Mouse (Mus musculus): Measurements from ENCODE around the gene Atad3a. TPM values are rescaled to one million over a fixed set of nuclear protein-coding genes. Genes with fewer than 3 reads are reported as not detected.
A peak's percentile ranks its signal among the peaks of the same experiment; 100 is the strongest.

Atad3a gene
- 18.7 and 23.4 TPM in 2 replicates for polyA plus RNA-seq (2012; rRNA removed)

DNA sequence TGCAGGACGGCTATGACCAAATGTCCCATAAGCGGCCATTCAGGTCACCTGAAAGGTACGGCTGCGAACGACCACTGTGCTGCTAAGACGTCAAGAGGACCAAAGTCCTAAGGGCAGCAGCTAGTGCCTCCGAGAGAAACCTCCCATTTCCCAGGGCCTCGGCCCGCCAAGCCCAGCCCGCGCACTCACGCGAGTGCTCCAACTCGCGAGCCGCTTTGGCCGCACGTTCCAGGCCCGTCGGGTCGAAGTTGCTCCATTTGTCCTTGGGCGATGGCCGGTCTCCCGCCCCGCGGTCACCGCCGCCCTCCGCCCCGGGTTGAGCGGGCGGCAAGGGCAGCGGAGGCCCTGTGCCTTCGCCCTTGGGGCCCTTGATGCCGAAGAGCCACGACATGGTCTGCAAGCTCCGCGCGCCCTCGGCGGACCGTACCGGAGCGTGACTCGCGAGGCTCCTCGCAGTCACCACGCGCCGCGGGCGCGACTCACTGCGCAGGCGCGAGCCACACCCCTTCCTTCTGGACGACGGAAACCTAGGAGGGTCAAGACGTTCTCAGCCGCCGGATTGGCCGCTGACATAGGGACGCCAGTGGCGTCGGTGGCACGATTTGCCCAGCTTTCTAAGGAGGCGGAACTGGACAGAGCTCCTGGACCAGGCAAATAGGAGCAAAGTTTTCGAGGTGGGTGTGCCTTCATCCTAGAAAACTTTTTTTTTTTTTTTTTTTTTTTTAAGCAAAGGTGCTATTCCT is at the start of gene Atad3a:
Gene Atad3a (minus strand): TSS at position 481 of the 743 bp plus-strand sequence.
- Histone ChIP-seq H3K4me1 (ENCODE audit: control insufficient read depth, insufficient read depth, low read length) (peaks cover 12% of the 10 kb centered on the region), H3K36me3 (ENCODE audit: control insufficient read depth, insufficient read depth, low read length) (no peaks in the 10 kb centered on the region), H3K27ac (ENCODE audit: control insufficient read depth, insufficient read depth, low read depth, low read length) (peak within 1 kb of the TSS; percentile 52), H3K4me3 (ENCODE audit: control insufficient read depth, low read depth, low read length) (peak within 1 kb of the TSS; percentile 76), H3K27me3 (ENCODE audit: control insufficient read depth, insufficient read depth, low read length) (no peaks in the 10 kb centered on the region)
- TF ChIP-seq POLR2A (IDR thresholded peaks at IDR 0.05; ENCODE audit: control insufficient read depth, low read depth, low read length) (peak; percentile 71), CTCF (IDR thresholded peaks at IDR 0.05; ENCODE audit: control insufficient read depth, insufficient read depth, insufficient replicate concordance, low read depth, low read length) (no peak)

DNA sequence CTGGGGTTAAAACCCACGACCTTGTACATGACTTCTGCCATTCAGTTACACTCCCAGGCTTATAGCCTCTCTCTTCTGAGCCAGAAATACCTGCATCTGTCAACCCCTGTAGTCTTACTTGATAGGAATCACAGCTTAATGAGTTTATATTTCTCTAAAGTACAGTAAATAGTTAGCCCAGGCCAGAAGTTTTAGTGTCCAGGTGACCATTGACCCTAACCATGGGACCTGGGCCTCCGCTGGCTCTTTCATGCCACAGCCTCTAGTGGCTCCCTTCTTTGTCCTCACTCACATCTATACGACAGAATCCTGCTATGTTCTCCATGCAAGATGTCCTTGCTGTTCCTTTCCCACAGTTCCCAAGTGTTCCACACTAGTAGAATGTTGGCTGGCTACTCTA is 46.9 kb upstream of the Atad3a start:
- peaks cover 10% of the 10 kb centered on the region for H3K36me3 ChIP-seq (ENCODE audit: control insufficient read depth, insufficient read depth, low read length)
- no peak for TF ChIP-seq CTCF (IDR thresholded peaks at IDR 0.05; ENCODE audit: control insufficient read depth, insufficient read depth, insufficient replicate concordance, low read depth, low read length)
- TF ChIP-seq POLR2A (IDR thresholded peaks at IDR 0.05; ENCODE audit: control insufficient read depth, low read depth, low read length) = no peak
- no peak overlapping the region for H3K27ac ChIP-seq (ENCODE audit: control insufficient read depth, insufficient read depth, low read depth, low read length)
- H3K27me3 ChIP-seq (ENCODE audit: control insufficient read depth, insufficient read depth, low read length) = no peaks in the 10 kb centered on the region
- no peak overlapping the region for H3K4me3 ChIP-seq (ENCODE audit: control insufficient read depth, low read depth, low read length)
- H3K4me1 ChIP-seq (ENCODE audit: control insufficient read depth, insufficient read depth, low read length) = peaks cover 8% of the 10 kb centered on the region

DNA sequence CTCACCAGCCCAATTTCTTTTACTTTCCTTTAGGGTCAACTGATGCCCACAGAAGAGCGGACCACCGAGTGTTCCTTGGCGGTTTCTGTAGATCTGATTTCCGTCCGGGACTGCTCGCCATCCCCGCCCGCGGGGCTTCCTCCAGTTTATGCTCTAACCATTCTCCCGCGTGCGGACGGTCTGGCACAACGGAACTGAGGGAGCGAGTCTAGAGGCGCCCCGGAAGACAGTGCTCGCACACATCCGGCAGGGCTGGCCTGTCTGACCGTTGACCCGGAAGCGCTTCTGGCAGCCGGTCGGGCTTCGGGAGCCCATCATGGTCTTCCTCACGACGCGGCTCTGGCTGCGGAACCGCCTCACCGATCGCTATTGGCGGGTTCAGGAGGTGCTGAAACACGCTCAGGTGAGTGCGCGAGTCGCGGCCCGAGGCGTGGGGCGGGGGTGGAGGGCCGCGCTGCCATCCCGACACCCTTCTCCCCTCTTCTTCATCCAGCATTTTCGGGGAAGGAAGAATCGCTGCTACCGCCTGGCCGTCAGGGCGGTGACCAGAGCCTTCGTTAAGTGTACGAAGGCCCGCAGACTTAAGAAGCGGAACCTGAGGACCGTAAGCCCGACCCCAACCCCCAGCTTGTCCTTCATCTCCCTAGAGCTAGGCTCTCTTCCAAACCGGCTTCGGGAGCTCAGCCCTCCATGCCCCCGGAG is 42.6 kb upstream of the Atad3a start:
- peak overlapping the region; percentile 96 for H3K4me3 ChIP-seq (ENCODE audit: control insufficient read depth, low read depth, low read length)
- peak overlapping the region; percentile 83 for H3K27ac ChIP-seq (ENCODE audit: control insufficient read depth, insufficient read depth, low read depth, low read length)
- no peaks in the 10 kb centered on the region for H3K27me3 ChIP-seq (ENCODE audit: control insufficient read depth, insufficient read depth, low read length)
- peaks cover 4% of the 10 kb centered on the region for H3K36me3 ChIP-seq (ENCODE audit: control insufficient read depth, insufficient read depth, low read length)
- H3K4me1 ChIP-seq (ENCODE audit: control insufficient read depth, insufficient read depth, low read length) = peaks cover 7% of the 10 kb centered on the region
- TF ChIP-seq POLR2A (IDR thresholded peaks at IDR 0.05; ENCODE audit: control insufficient read depth, low read depth, low read length) = peak; percentile 79
- no peak for TF ChIP-seq CTCF (IDR thresholded peaks at IDR 0.05; ENCODE audit: control insufficient read depth, insufficient read depth, insufficient replicate concordance, low read depth, low read length)

DNA sequence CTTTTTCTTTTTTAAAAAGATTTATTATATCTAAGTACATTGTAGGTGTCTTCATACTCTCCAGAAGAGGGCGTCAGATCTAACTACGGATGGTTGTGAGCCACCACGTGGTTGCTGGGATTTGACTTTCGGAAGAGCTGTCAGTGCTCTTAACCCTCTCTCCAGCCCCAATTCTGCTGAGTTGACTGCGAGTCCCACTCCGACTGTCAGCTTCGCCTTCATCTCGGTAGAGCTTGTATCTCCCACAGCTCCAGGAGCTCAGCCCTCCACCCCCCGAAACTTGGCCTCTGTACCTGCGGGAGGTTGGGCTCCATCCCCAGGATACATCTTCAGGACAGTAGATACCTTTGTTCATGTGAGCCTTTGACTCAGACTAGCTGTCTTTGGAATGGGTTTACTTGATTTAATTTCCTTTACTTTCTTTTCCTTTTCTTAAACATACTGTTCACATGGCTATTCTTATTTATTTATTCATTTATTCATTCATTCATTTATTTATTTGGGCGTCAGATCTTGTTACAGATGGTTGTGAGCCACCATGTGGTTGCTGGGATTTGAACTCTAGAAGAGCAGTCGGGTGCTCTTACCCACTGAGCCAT is 41.9 kb upstream of the Atad3a start, which contains the start of gene Mrpl20:
Gene Mrpl20 (plus strand): TSS at position 138 of the 599 bp plus-strand sequence.
- peak within 1 kb of the TSS; percentile 83 for H3K27ac ChIP-seq (ENCODE audit: control insufficient read depth, insufficient read depth, low read depth, low read length)
- TF ChIP-seq POLR2A (IDR thresholded peaks at IDR 0.05; ENCODE audit: control insufficient read depth, low read depth, low read length) (no peak), CTCF (IDR thresholded peaks at IDR 0.05; ENCODE audit: control insufficient read depth, insufficient read depth, insufficient replicate concordance, low read depth, low read length) (no peak)
- H3K4me3 ChIP-seq (ENCODE audit: control insufficient read depth, low read depth, low read length) = peak within 1 kb of the TSS; percentile 96
- no peaks in the 10 kb centered on the region for H3K27me3 ChIP-seq (ENCODE audit: control insufficient read depth, insufficient read depth, low read length)
- peaks cover 7% of the 10 kb centered on the region for H3K4me1 ChIP-seq (ENCODE audit: control insufficient read depth, insufficient read depth, low read length)
- peaks cover 4% of the 10 kb centered on the region; the same call in 1 of the 2 replicates for H3K36me3 ChIP-seq (ENCODE audit: control insufficient read depth, insufficient read depth, low read length)

DNA sequence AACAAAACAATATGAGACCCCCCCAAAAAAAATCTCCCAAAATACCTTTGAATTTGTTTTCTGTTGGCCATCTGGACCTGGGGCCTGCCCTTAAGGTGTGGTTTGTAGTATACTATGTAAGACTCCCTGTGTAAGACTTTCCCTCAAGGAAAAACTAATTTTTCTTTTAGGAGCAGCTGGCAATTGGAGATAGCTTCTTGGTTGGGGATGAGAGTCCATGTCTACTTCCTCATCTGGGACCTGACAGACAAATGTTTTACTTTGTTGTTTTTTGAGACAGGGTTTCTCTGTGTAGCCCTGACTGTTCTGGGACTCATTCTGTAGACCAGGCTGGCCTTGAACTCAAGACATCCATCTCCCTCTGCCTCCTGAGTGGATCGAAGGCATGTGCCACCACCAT is 41.2 kb upstream of the Atad3a start:
- H3K4me3 ChIP-seq (ENCODE audit: control insufficient read depth, low read depth, low read length) = peak overlapping the region; percentile 96
- no peak for TF ChIP-seq POLR2A (IDR thresholded peaks at IDR 0.05; ENCODE audit: control insufficient read depth, low read depth, low read length)
- TF ChIP-seq CTCF (IDR thresholded peaks at IDR 0.05; ENCODE audit: control insufficient read depth, insufficient read depth, insufficient replicate concordance, low read depth, low read length) = no peak
- H3K27ac ChIP-seq (ENCODE audit: control insufficient read depth, insufficient read depth, low read depth, low read length) = no peak overlapping the region
- H3K36me3 ChIP-seq (ENCODE audit: control insufficient read depth, insufficient read depth, low read length) = peaks cover 4% of the 10 kb centered on the region; the same call in 1 of the 2 replicates
- H3K4me1 ChIP-seq (ENCODE audit: control insufficient read depth, insufficient read depth, low read length) = peaks cover 7% of the 10 kb centered on the region
- H3K27me3 ChIP-seq (ENCODE audit: control insufficient read depth, insufficient read depth, low read length) = no peaks in the 10 kb centered on the region

DNA sequence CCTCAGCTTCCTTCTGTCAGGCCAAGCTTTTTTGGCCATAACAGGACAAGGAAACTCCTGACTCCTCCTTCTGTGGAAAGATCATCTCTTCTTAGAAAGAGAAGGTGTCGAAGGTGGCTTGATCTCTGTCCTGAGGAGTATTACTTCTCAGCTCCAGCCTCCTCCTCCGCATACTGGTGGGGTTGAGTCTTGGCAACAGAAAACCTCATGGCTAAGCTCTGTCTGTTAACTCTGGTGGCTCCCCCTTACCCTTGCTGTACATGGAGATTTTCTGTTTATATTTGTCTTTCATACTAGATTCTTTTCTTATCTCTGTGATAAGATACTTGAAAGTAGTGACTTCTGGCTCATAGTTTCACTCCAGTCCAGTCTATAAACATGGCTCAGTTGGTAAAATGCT is 32.8 kb upstream of the Atad3a start:
- no peak overlapping the region for H3K27ac ChIP-seq (ENCODE audit: control insufficient read depth, insufficient read depth, low read depth, low read length)
- H3K27me3 ChIP-seq (ENCODE audit: control insufficient read depth, insufficient read depth, low read length) = no peaks in the 10 kb centered on the region
- no peaks in the 10 kb centered on the region; the same call in 1 of the 2 replicates for H3K4me1 ChIP-seq (ENCODE audit: control insufficient read depth, insufficient read depth, low read length)
- no peaks in the 10 kb centered on the region for H3K36me3 ChIP-seq (ENCODE audit: control insufficient read depth, insufficient read depth, low read length)
- TF ChIP-seq POLR2A (IDR thresholded peaks at IDR 0.05; ENCODE audit: control insufficient read depth, low read depth, low read length) (no peak), CTCF (IDR thresholded peaks at IDR 0.05; ENCODE audit: control insufficient read depth, insufficient read depth, insufficient replicate concordance, low read depth, low read length) (no peak)
- no peak overlapping the region for H3K4me3 ChIP-seq (ENCODE audit: control insufficient read depth, low read depth, low read length)

Measured in testis, adult 2 months (tissue).